Mouse (Mus musculus) small intestine, adult 2 months (tissue): ENCODE results near the gene Alkbh6. TPM values are rescaled to one million over a fixed set of nuclear protein-coding genes. Genes with fewer than 3 reads are reported as not detected.

ENCODE experiments used
- H3K27ac ChIP-seq: fragments of 200-500 bp; 2 replicates; pipeline ENCODE4 v1.5.1; 2012; ENCODE audit warnings: low read depth, low read length, control low read depth, inconsistent platforms; ENCODE audit not compliant: insufficient read depth
- H3K27me3 ChIP-seq: fragments of 200-500 bp; 2 replicates; pipeline ENCODE4 v1.6.1; 2012; ENCODE audit warnings: mild to moderate bottlenecking, moderate library complexity, low read length, inconsistent platforms; ENCODE audit not compliant: control insufficient read depth, insufficient read depth
- H3K36me3 ChIP-seq: fragments of 200-500 bp; 2 replicates; pipeline ENCODE4 v1.6.1; 2012; ENCODE audit warnings: mild to moderate bottlenecking, low read length, control low read depth, inconsistent platforms; ENCODE audit not compliant: control insufficient read depth, insufficient read depth
- H3K4me1 ChIP-seq: fragments of 200-500 bp; 2 replicates; pipeline ENCODE4 v1.6.1; 2012; ENCODE audit warnings: low read length, inconsistent platforms, mixed read lengths; ENCODE audit not compliant: control insufficient read depth, insufficient read depth, insufficient read length
- H3K4me3 ChIP-seq: fragments of 200-500 bp; 2 replicates; pipeline ENCODE4 v1.5.1; 2012; ENCODE audit warnings: low read depth, mild to moderate bottlenecking, control low read depth, inconsistent platforms, low read length, moderate library complexity
- CTCF ChIP-seq: fragments of 200-500 bp; IDR thresholded peaks from 2 replicates; pipeline ENCODE4 v1.5.1; 2012; ENCODE audit warnings: low read depth, mild to moderate bottlenecking, control low read depth, inconsistent platforms, low read length, moderate library complexity, mixed read lengths; ENCODE audit not compliant: insufficient replicate concordance, insufficient read length; ENCODE audit errors: extremely low read depth
- POLR2A ChIP-seq: fragments of 200-500 bp; IDR thresholded peaks from 2 replicates; pipeline ENCODE4 v1.6.1; 2012; ENCODE audit warnings: low read depth, mild to moderate bottlenecking, control low read depth, inconsistent platforms, low read length, moderate library complexity
- WGBS: fragments of 180-500 bp; shearing (Covaris S2); methylation state at CpG from one replicate; pipeline ENCODE4 v1.1.7; 2018; 5-methylcytosine and 5-hydroxymethylcytosine counted together
- polyA plus RNA-seq: library from polyadenylated mRNA; depleted of rRNA; stranded (reverse); fragments of >200 nt; gene quantifications from 2 replicates; pipeline ENCODE4 v1.2.3, GENCODE M21; 2012

Gene Alkbh6
- polyA plus RNA-seq, 1 experiment, result 141 TPM

DNA sequence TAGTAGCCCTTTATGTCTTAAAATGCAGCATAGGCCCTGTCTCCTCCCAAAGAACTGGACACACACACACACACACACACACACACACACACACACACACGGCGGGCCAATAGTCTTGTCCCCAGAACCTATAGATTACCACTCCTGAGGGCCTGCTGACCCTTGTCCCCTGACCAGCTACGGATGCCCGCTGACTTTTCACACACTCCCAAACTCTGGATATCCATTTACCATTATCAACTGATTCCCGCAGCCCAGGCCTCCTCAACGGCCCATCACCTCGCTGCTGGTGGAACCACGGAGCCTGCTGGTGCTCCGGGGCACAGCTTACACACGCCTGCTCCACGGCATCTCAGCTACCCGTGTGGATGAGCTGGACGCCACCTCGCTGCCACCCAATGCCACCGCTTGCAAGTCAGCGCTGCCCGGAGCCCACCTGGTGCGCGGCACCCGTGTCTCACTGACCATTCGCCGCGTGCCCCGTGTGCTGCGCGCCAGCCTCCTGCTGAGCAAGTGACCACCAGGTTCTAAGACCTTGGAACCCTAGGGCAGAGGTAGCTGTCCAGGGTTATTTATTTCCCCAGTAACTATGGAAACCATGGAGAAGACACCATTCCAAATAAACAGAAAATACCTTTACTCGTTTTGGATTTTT lies 5.3 kb downstream of the Alkbh6 start:
- H3K27me3 ChIP-seq, result no peaks in the 10 kb centered on the region
- WGBS, result 77% methylated on average over 27 of the region's 27 CpGs
- peaks cover 11% of the 10 kb centered on the region for H3K4me1 ChIP-seq
- H3K36me3 ChIP-seq, result peaks cover 4% of the 10 kb centered on the region; the same call in 1 of the 2 replicates
- TF ChIP-seq POLR2A (no peak), CTCF (no peak)
- no peak overlapping the region for H3K4me3 ChIP-seq
- H3K27ac ChIP-seq, result no peak overlapping the region

DNA sequence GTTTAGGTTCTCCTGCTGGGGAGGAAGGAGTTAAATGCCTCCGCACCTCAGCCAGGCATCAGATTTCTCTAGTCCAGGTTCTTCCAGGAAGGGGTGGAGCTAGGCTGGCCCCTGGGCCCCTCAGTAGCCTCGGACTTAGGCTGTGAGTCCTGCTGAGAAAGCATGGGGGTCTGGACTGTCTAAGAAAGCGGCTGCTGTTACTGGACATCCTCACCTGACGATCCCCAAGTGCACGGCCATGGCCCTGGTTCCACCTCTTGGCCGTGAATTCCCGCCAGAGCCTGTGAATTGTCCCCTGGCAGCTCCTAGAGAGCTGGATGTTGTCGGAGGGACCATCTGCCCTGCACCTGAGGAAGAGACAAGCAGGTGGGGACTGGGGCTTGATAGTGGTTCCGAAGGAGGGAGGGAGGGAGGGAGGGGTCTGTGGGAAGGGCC lies 6.2 kb downstream of the Alkbh6 start, which contains the start of gene Syne4:
Gene Syne4, plus strand, starts transcription at position 87 of the 435 bp plus-strand sequence.
- TF ChIP-seq POLR2A (no peak), CTCF (no peak)
- Histone ChIP-seq H3K36me3 (peaks cover 4% of the 10 kb centered on the region; the same call in 1 of the 2 replicates), H3K4me1 (peaks cover 5% of the 10 kb centered on the region; the same call in 1 of the 2 replicates), H3K4me3 (peak within 1 kb of the TSS; percentile 46), H3K27ac (no peak within 1 kb of the TSS), H3K27me3 (no peaks in the 10 kb centered on the region)
- whole genome bisulfite sequencing, result 16% methylated on average over 9 of the region's 9 CpGs

DNA sequence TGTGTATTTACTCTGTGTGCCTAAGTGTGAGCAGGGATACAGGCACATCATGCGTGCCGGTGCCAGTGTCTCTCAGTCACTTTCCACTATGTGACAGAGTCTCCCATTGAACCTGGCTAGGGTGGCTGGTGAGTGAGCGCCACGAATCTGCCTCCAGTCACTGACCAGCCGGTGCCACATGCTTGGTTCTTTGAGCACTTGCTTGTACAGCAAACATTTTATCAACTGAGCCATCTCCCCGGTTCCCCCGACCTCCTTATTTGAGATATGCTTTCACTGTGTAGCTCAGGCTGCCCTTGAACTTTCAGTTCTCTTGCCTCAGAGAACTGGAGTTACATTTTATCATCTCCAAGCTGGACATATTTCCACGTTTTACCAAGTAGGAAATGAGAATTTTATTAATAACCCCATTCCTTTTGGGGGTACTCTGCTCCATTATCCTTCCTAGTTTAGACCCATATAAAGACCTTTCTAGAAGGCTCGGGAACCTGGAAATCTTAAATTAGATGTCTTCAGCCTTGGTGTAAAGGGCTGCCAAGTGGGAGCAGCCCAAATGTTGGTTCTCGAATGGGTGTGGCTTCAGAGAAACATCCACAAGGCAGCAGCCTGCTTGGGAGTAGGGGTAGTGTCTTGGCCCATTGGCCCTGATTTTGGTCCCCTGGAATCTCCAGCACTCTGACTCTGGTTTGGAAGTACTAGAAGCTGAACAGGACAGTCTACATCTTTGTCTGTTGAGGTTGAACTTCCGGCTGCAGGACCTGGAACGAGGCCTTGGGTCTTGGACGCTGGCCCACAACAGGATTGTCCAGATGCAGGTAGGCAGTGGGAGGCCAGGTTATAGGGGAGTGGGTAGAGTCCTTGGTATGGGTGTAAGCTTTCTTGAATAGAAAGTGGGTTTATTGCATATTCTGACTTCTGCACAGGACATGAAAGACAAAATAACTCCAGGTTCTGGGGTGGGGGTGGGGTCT lies 7.3 kb downstream of the Alkbh6 start:
- Histone ChIP-seq H3K4me3 (no peak overlapping the region), H3K27me3 (no peaks in the 10 kb centered on the region), H3K27ac (no peak overlapping the region), H3K36me3 (peaks cover 4% of the 10 kb centered on the region; the same call in 1 of the 2 replicates), H3K4me1 (peaks cover 5% of the 10 kb centered on the region)
- 51% methylated on average over 13 of the region's 13 CpGs for WGBS
- TF ChIP-seq CTCF, result no peak
- TF ChIP-seq POLR2A, result no peak

DNA sequence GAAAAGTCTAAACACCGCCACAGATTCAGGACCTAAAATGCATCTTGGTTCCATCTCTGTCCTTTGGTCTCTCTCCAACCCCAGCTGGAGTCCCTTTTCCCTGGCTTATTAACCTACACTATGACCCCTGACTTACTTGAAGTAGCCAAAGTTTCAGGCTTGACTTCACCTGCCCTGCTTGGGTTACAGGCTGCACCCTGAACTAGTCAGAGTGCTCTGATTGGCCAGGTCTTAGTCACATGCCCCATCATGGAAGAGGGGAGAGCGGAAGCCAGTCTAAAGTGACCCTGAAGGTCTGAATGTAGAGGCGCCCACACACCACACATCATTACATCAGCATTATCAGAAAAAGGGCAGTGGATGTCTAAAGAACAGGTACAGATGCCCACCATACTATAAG lies 9.6 kb downstream of the Alkbh6 start:
- H3K4me1 ChIP-seq, result peaks cover 8% of the 10 kb centered on the region
- no peaks in the 10 kb centered on the region for H3K27me3 ChIP-seq
- H3K36me3 ChIP-seq, result no peaks in the 10 kb centered on the region
- H3K4me3 ChIP-seq, result no peak overlapping the region
- H3K27ac ChIP-seq, result no peak overlapping the region
- WGBS, result 95% methylated on average over 3 of the region's 3 CpGs
- TF ChIP-seq CTCF, result no peak
- no peak for TF ChIP-seq POLR2A

DNA sequence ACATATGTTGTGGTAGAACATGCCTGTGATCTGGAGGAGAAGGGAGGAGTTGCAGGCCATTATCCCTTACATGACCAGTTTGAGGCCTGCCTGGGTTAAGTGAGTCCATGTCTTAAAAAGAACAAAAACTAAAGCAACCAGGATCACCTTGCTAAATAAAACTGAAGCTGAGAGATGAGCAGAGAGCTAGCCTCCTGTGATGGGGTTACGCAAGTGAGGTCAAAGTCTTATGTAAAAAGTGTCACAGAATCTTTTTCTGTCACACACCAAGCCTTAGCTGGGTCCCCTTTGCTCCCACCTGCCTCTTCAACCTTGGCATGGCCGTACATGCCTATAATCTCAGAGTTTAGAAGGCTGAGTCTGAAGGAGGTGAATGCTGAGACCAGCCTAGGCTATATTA lies 12.4 kb downstream of the Alkbh6 start:
- H3K36me3 ChIP-seq, result no peaks in the 10 kb centered on the region
- no peaks in the 10 kb centered on the region for H3K27me3 ChIP-seq
- peaks cover 5% of the 10 kb centered on the region; the same call in 1 of the 2 replicates for H3K4me1 ChIP-seq
- no peak overlapping the region for H3K27ac ChIP-seq
- WGBS, result 56% methylated on average over 2 of the region's 2 CpGs
- H3K4me3 ChIP-seq, result no peak overlapping the region
- TF ChIP-seq CTCF, result no peak
- TF ChIP-seq POLR2A, result no peak

DNA sequence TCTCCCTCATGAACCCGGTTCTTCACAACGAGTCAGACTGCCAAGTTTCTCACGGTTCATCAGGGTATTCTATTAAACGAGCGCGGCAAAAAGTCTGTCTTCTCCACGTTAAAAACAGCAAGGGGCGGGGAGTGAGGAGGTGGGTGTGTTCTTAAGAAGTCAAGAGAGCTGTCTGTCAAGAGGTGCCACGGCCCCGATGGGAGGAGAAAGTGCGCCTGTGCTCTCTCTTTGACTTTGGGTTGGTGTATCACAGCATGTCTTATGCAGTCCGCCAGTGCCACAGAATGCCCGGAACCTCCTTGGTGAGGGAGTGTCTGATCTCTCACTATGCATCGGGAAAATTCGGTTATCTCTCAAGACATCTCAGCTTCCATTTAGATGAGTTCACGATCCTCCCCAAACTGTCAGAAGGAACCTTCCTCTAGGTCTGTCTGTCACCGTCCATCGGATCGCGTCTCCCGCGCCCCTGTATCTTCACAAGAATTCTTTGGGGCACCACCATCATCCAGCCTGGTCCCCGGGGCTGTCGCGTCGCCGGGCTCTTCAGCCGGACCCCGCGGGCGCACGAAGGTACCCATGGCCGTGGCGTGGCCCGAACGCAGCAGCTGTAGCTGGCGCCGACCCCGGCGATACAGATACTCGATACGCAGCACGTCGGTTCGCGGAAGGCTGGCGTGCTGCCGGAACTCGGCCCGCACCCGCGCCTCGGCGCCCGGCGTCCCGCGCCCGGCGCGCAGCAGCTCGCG lies 13.2 kb downstream of the Alkbh6 start, which contains the start of gene E130208F15Rik:
Gene E130208F15Rik, plus strand, starts transcription at position 202 of the 746 bp plus-strand sequence.
- Histone ChIP-seq H3K4me3 (peak within 1 kb of the TSS; percentile 66), H3K27me3 (no peaks in the 10 kb centered on the region), H3K4me1 (peaks cover 5% of the 10 kb centered on the region; the same call in 1 of the 2 replicates), H3K36me3 (no peaks in the 10 kb centered on the region), H3K27ac (peak within 1 kb of the TSS; percentile 90)
- under 1% methylated on average over 63 of the region's 63 CpGs for WGBS
- TF ChIP-seq CTCF, result no peak
- TF ChIP-seq POLR2A, result peak; percentile 66; the same call in 1 of the 2 replicates
